Mouse (Mus musculus) lung, postnatal 0 days (tissue): Measurements from ENCODE around the gene Xrcc4.

Experiments used
- CTCF ChIP-seq: IDR thresholded peaks from 2 replicates; pipeline ENCODE4 v1.5.1; 2016; ENCODE audit warnings: antibody characterized with exemption, mild to moderate bottlenecking
- EP300 ChIP-seq: IDR thresholded peaks from 2 replicates; pipeline ENCODE4 v1.6.1; 2016; ENCODE audit warnings: antibody characterized with exemption, mild to moderate bottlenecking, control low read depth

DNA sequence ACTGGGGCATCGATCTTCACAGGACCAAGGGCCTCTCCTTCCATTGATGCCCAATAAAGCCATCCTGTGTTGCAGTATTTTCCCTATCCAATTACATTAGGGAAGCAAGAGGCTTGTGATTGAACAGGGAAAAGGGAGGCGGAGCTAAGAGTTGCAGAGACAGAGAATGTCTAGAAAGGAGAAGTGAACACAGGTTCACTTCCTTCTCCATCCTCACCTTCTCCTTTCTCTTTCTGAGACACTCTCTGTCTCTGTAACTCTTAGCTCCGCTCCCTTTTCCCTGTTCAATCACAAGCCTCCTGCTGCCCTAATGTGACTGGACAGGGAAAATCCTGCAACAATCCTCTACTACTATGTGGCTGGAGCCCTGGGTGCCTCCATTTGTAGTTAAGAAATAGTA, 254.9 kb downstream of the Xrcc4 start:
- TF ChIP-seq CTCF (no peak), EP300 (no peak)
